Mouse (Mus musculus): Measurements from ENCODE around the gene Mcm3ap.

Gene Mcm3ap

GRCm38 (mm10) chr10:76468203-76469162, at the start of gene Mcm3ap, which contains the start of gene Ybey:
Gene Mcm3ap, plus strand, starts transcription at chr10:76468927.
Gene Ybey, minus strand, starts transcription at chr10:76469114.
- DNase-seq (ENCODE audit: low spot score): peak; percentile 94

GRCm38 (mm10) chr10:76425674-76426073, 43.1 kb upstream of the Mcm3ap start:
- DNase-seq (ENCODE audit: low spot score): no peak

DNA sequence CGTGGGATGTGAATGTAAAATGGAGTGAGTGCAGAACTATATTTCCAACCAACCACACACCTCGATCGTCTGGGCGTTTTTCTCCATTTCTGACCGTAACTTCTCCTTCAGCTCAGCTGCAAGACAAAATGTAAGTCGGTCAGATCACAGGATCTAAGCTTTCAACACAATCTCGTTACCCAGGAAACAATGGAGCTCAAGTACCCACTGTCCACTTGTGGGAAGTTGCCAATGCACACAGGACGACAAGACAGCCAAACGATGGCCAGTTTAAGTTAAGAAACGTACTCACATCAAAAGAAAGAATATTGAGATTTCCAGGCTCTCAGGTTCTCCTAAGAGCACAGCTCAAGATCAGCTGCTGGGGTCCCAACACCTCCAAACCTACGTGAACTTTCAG, 34.8 kb upstream of the Mcm3ap start:
- DNase-seq (ENCODE audit: low spot score): no peak

GRCm38 (mm10) chr10:76439107-76439890, 29.4 kb upstream of the Mcm3ap start:
- DNase-seq (ENCODE audit: low spot score): no peak

DNA sequence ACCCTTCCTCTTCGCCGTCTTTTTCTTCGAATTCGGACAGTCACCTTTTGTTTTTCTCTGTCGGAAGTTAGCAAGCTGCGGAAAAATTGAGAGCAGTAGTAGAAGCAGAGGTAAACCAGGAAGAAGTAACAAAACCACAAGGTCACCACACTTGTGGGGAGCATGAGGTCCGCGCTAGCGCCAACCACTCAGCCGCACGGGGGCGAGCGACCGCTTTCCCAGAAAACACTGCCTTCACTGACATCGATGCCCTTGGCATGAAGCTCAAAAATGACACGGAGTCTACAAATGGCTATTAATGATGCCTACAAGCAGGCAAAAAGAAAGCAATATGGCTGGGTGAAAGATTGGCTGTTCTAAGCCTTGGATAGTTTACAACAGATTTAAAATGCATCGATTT, 28.4 kb upstream of the Mcm3ap start, which contains the start of gene AC141477.1:
Gene AC141477.1, minus strand, starts transcription at position 164 of the 400 bp plus-strand sequence.
- no peak for DNase-seq (ENCODE audit: low spot score)

GRCm38 (mm10) chr10:76442178-76443088, 26.3 kb upstream of the Mcm3ap start, which contains the start of gene Pcnt:
Gene Pcnt, minus strand, starts transcription at chr10:76442786.
- peak; percentile 98 for DNase-seq (ENCODE audit: low spot score)

- no peak for DNase-seq (ENCODE audit: low spot score)
These were observed 22.6 kb upstream of the Mcm3ap start for GRCm38 (mm10) chr10:76445996-76446681.

GRCm38 (mm10) chr10:76447406-76448229, 21.1 kb upstream of the Mcm3ap start:
- DNase-seq (ENCODE audit: low spot score): no peak

- DNase-seq (ENCODE audit: low spot score): no peak
These were observed 19.9 kb upstream of the Mcm3ap start, which contains the start of gene 2610028H24Rik for GRCm38 (mm10) chr10:76448851-76449250. Gene 2610028H24Rik, plus strand, starts transcription at chr10:76449081.

GRCm38 (mm10) chr10:76455289-76455688, 13.4 kb upstream of the Mcm3ap start:
- DNase-seq (ENCODE audit: low spot score): peak; percentile 53

DNA sequence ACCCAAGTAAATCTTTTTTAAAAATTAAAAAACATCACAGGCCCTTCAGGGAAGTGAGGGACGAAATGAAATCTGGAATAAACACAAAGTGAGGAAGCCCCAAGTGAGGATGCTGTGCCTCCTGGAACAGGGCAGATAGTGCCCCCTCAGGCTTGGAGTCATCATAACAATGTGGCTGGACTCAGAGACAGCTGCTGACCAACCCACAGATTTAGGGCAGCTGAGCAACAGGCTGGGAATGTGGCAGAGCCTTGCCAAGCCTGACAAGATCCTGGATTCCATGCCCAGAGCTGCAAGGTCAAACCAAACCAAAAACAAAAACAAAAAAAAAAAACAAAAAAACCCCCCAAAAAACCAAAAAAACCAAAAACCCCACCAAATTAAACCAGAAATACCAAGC, 7.5 kb upstream of the Mcm3ap start:
- no peak for DNase-seq (ENCODE audit: low spot score)

DNA sequence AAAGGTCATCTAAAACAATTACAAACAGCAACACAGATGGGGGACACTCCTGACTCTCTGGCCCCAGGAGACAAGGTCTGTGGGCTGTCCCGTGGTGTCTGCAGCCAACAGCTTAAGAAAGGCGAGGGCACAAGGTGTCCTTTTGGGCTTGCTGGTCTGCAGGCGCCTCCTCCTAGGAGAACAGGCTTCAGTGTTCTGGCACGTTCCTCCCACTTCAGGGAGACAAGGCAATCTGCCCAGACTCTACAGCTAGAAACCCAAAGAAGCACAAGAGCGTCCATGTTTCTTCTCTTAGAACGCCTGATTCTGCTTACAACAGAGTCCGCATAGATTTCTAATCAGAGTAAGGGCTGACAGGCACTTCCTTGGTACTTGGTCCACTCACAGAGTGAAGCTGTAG, 6.4 kb upstream of the Mcm3ap start:
- no peak for DNase-seq (ENCODE audit: low spot score)

GRCm38 (mm10) chr10:76462721-76463120, 6.0 kb upstream of the Mcm3ap start:
- DNase-seq (ENCODE audit: low spot score): no peak

- no peak for DNase-seq (ENCODE audit: low spot score)
These were observed 5.0 kb downstream of the Mcm3ap start for GRCm38 (mm10) chr10:76473759-76474158.

DNA sequence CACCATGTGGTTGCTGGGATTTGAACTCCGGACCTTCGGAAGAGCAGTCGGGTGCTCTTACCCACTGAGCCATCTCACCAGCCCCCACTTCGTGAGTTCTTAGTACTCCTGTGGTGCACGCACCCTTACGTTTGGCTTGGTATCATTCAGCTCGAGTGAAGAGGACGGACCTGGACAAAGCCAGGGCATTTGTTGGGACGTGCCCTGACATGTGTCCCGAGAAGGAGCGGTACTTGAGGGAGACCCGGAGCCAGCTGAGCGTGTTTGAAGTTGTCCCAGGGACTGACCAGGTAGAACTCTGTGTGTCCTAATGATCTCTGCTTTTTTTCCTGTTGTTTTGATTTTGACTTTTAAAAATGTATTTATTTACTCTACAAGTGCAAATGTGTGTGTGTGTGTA, 12.1 kb downstream of the Mcm3ap start:
- DNase-seq (ENCODE audit: low spot score): no peak

- no peak for DNase-seq (ENCODE audit: low spot score)
These were observed 12.8 kb downstream of the Mcm3ap start for GRCm38 (mm10) chr10:76481480-76481879.

GRCm38 (mm10) chr10:76486302-76486701, 17.6 kb downstream of the Mcm3ap start:
- no peak for DNase-seq (ENCODE audit: low spot score)

GRCm38 (mm10) chr10:76488265-76488664, 19.5 kb downstream of the Mcm3ap start:
- DNase-seq (ENCODE audit: low spot score): no peak

DNA sequence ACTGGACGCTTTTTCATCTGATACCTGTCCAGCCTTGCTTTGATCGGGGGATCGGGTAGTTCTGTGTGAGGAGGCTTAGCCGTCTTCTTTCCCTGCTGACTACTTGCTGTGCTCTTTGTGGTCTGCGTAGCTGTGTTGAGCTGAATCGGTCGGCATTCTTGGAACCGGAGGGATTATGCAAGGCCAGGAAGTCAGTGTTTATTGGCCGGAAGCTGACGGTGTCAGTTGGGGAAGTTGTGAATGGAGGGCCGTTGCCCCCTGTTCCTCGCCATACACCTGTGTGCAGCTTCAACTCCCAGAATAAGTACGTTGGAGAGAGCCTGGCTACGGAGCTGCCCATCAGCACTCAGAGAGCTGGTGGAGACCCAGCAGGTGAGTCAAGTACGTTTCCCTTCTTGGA, 20.5 kb downstream of the Mcm3ap start:
- DNase-seq (ENCODE audit: low spot score): no peak

GRCm38 (mm10) chr10:76493527-76493926, 24.8 kb downstream of the Mcm3ap start:
- DNase-seq (ENCODE audit: low spot score): no peak

Measured in MN1 (cell line).